Comparison of ENCODE assay signal across 8 mouse cellular contexts in the genomic region with DNA sequence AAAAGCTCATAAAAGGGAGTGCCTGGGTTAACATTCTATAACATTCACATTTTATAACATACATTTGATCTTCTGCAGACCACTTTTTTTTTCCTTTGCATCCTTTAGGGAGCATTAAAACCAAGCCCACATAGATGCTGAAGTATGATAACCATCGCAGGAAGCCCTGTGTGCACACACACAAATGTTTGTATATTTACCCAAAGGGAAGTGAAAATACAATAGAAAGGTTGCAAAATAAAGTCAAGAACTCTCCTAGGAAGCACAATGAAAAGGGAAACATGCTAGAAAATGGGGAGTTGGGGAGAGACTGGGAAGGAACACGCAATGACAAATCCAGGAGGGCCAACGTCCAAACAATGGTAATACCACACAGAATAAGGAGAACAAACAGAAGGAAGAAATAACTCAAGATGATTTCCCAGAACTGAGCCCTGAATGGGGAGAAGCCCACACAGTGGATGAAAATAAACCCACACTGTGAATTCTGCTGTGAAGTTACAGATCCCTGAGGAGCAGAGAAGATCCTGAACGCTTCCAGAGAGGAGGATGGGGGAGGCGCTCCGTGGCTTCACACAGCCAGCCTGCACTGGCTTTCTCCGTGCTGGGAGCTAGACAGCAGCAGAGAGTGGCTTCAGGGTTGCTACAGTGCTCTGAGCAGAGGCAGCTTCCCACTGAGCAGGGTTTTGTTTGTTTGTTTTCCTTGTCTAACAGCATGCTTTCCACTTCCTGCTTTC. TPM values are rescaled to one million over a fixed set of nuclear protein-coding genes. Genes with fewer than 3 reads are reported as not detected.
DNase-seq lines count a peak whose midpoint lies in the region; ATAC-seq and TF ChIP-seq lines count a peak whose summit lies in the region.

No protein-coding gene starts in this region.

- no peaks in the 10 kb centered on the region for H3K27me3 ChIP-seq in limb, embryonic 12.5 days
- no peaks in the 10 kb centered on the region for H3K27me3 ChIP-seq in limb, embryonic 10.5 days (ENCODE audit: low read depth, poor library complexity, severe bottlenecking)
- no peaks in the 10 kb centered on the region for H3K27me3 ChIP-seq in embryonic facial prominence, embryonic 10.5 days (replicated peaks; ENCODE audit: low read depth, poor library complexity, severe bottlenecking)
- no peaks in the 10 kb centered on the region for H3K27me3 ChIP-seq in heart, postnatal 0 days (ENCODE audit: control insufficient read depth, insufficient read depth, low read length)
- H3K27me3 ChIP-seq in limb, embryonic 13.5 days, result no peaks in the 10 kb centered on the region

- no peak overlapping the region for H3K4me3 ChIP-seq in limb, embryonic 12.5 days (replicated peaks)
- no peak overlapping the region for H3K4me3 ChIP-seq in limb, embryonic 10.5 days
- no peak overlapping the region for H3K4me3 ChIP-seq in embryonic facial prominence, embryonic 10.5 days
- H3K4me3 ChIP-seq in heart, postnatal 0 days (ENCODE audit: low read depth, low read length), result no peak overlapping the region
- no peak overlapping the region for H3K4me3 ChIP-seq in limb, embryonic 13.5 days

- DNase-seq in limb, embryonic 10.5 days (ENCODE audit: low spot score), result no peak
- DNase-seq in embryonic facial prominence, embryonic 10.5 days (ENCODE audit: low spot score), result peak; percentile 30
- DNase-seq in heart, postnatal 0 days (ENCODE audit: low spot score), result no peak
- DNase-seq in right cerebral cortex, postnatal 14 days, result peak; percentile 67
- no peak for DNase-seq in spleen, postnatal 36 days (ENCODE audit: low spot score in 2 of 2)
- DNase-seq in gastrocnemius, adult 8-10 months (ENCODE audit: low spot score in 2 of 2), result no peak

- H3K9ac ChIP-seq in limb, embryonic 12.5 days (replicated peaks), result no peak overlapping the region
- H3K9ac ChIP-seq in heart, postnatal 0 days (replicated peaks; ENCODE audit: low read depth, low read length), result no peak overlapping the region
- H3K9ac ChIP-seq in limb, embryonic 13.5 days, result no peak overlapping the region

- no peak overlapping the region for H3K4me2 ChIP-seq in limb, embryonic 12.5 days
- H3K4me2 ChIP-seq in heart, postnatal 0 days (ENCODE audit: low read depth, low read length), result peak overlapping the region; percentile 32; the same call in 1 of the 2 replicates
- H3K4me2 ChIP-seq in limb, embryonic 13.5 days (replicated peaks), result 0 out of 2 replicates have a peak overlapping the region, but pooled peaks have one; percentile 21

- H3K27ac ChIP-seq in limb, embryonic 12.5 days, result 0 out of 2 replicates have a peak overlapping the region, but pooled peaks have one; percentile 29
- H3K27ac ChIP-seq in limb, embryonic 10.5 days, result no peak overlapping the region
- peak overlapping the region; percentile 57 for H3K27ac ChIP-seq in embryonic facial prominence, embryonic 10.5 days (replicated peaks)
- H3K27ac ChIP-seq in heart, postnatal 0 days (ENCODE audit: low read depth), result peak overlapping the region; percentile 70
- 0 out of 2 replicates have a peak overlapping the region, but pooled peaks have one; percentile 35 for H3K27ac ChIP-seq in limb, embryonic 13.5 days

- TF ChIP-seq EP300 in heart, postnatal 0 days (IDR thresholded peaks at IDR 0.05; ENCODE audit: low read depth), result no peak

- 42% methylated on average over 7 of the region's 7 CpGs for WGBS in limb, embryonic 12.5 days
- 43% methylated on average over 7 of the region's 7 CpGs for WGBS in limb, embryonic 10.5 days
- WGBS in embryonic facial prominence, embryonic 10.5 days, result 43% methylated on average over 7 of the region's 7 CpGs
- 32% methylated on average over 7 of the region's 7 CpGs for whole genome bisulfite sequencing in heart, postnatal 0 days
- 30% methylated on average over 7 of the region's 7 CpGs for WGBS in limb, embryonic 13.5 days

- no peak for ATAC-seq in limb, embryonic 12.5 days (ENCODE audit: insufficient number of reproducible peaks, insufficient read depth, low FRiP score, low TSS enrichment, low read depth)
- ATAC-seq in heart, postnatal 0 days (ENCODE audit: insufficient read depth, low read depth), result peak; percentile 57
- ATAC-seq in limb, embryonic 13.5 days (ENCODE audit: low FRiP score, low read depth), result peak; percentile 64; the same call in 1 of the 2 replicates

- H3K9me3 ChIP-seq in limb, embryonic 12.5 days, result no peaks in the 10 kb centered on the region
- H3K9me3 ChIP-seq in limb, embryonic 10.5 days (replicated peaks), result no peaks in the 10 kb centered on the region
- no peaks in the 10 kb centered on the region for H3K9me3 ChIP-seq in embryonic facial prominence, embryonic 10.5 days
- no peaks in the 10 kb centered on the region for H3K9me3 ChIP-seq in heart, postnatal 0 days (replicated peaks; ENCODE audit: control insufficient read depth, low read length)
- no peaks in the 10 kb centered on the region for H3K9me3 ChIP-seq in limb, embryonic 13.5 days

- no peaks in the 10 kb centered on the region for H3K36me3 ChIP-seq in limb, embryonic 12.5 days
- no peaks in the 10 kb centered on the region for H3K36me3 ChIP-seq in limb, embryonic 10.5 days
- H3K36me3 ChIP-seq in embryonic facial prominence, embryonic 10.5 days (replicated peaks), result no peaks in the 10 kb centered on the region
- no peaks in the 10 kb centered on the region for H3K36me3 ChIP-seq in heart, postnatal 0 days (replicated peaks; ENCODE audit: control insufficient read depth, insufficient read depth, low read length)
- no peaks in the 10 kb centered on the region for H3K36me3 ChIP-seq in limb, embryonic 13.5 days

- H3K4me1 ChIP-seq in limb, embryonic 12.5 days (replicated peaks), result 0 out of 2 replicates have a peak, but pooled peaks cover 7% of the 10 kb centered on the region
- peaks cover 10% of the 10 kb centered on the region for H3K4me1 ChIP-seq in limb, embryonic 10.5 days
- H3K4me1 ChIP-seq in embryonic facial prominence, embryonic 10.5 days, result peaks cover 11% of the 10 kb centered on the region
- peaks cover 10% of the 10 kb centered on the region for H3K4me1 ChIP-seq in heart, postnatal 0 days (ENCODE audit: control insufficient read depth, insufficient read depth)
- H3K4me1 ChIP-seq in limb, embryonic 13.5 days, result peaks cover 7% of the 10 kb centered on the region; the same call in 1 of the 2 replicates

- TF ChIP-seq CTCF in heart, postnatal 0 days (IDR thresholded peaks at IDR 0.05; ENCODE audit: low read depth), result no peak

RNA-seq across cellular contexts. Expression of a gene that starts 54.6 kb away (rescaled TPM):
- 1.1 and 2.6 TPM in 2 replicates for polyA plus RNA-seq in limb, embryonic 12.5 days (2016; fragmentation: Nextera tagmentation; extraction: Ambion mirVana)
- 0.79 and 0.93 TPM in 2 replicates for polyA plus RNA-seq in limb, embryonic 10.5 days (2016; fragmentation: Nextera tagmentation; extraction: Ambion mirVana)
- polyA plus RNA-seq in embryonic facial prominence, embryonic 10.5 days (2016; fragmentation: Nextera tagmentation; extraction: Ambion mirVana), result 0.81 and 0.84 TPM in 2 replicates
- total RNA-seq in heart, postnatal 0 days (2014; rRNA removed; ENCODE audit: low replicate concordance), result 4.7 and 6.8 TPM in 2 replicates
- polyA plus RNA-seq in heart, postnatal 0 days (2015; fragmentation: Nextera tagmentation; extraction: Ambion mirVana), result 1.1 and 1.2 TPM in 2 replicates
- 1.1 and 1.2 TPM in 2 replicates for polyA plus RNA-seq in limb, embryonic 13.5 days (2015; fragmentation: Nextera tagmentation; extraction: Ambion mirVana)
- 1 to 10 TPM; 1.3 to 2.6 (median 1.9) TPM for total RNA-seq in gastrocnemius, adult 8-10 months (2022)

Comparison
In these comparisons a context has a peak if more than half of its experiments do, and no peak if none do; other contexts are left out.
1. DNase-seq: peak in embryonic facial prominence, embryonic 10.5 days (single experiment) and right cerebral cortex, postnatal 14 days (single experiment); none in limb, embryonic 10.5 days (single experiment), heart, postnatal 0 days (single experiment), spleen, postnatal 36 days (0 of 2) and gastrocnemius, adult 8-10 months (0 of 2).